Mouse (Mus musculus) left cerebral cortex, adult 11 months (tissue): ENCODE measurements at regions not wholly inside any gene's neighbourhood (a gene's known extent, or its start where the extent isn't known, plus 50 kb on each side); places are given as distances from the start of the nearest gene placed in this dataset.

ENCODE experiments used
- DNase-seq: peaks from one replicate; pipeline ENCODE4 v3.0.0; 2022; ENCODE audit warnings: low spot score

DNA sequence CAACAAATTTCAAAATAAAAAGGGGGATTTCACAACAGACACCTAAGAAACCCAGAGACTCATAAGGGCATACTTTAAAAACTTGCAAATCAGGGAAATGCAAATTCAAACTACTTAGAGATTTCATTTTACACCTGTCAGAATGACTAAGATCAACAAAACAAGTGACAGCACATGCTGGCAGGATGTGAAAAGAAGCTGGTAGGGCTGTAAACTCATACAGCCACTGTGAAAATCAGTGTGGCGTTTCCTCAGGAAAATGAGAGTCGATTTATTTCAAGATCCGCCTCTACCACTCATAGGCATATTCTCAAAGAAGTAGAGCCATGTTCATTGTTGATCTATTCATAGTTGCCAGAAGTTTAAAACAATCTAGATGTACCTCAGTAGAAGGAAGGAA lies 133.6 kb upstream of the Veph1 start:
- DNase-seq = no peak

DNA sequence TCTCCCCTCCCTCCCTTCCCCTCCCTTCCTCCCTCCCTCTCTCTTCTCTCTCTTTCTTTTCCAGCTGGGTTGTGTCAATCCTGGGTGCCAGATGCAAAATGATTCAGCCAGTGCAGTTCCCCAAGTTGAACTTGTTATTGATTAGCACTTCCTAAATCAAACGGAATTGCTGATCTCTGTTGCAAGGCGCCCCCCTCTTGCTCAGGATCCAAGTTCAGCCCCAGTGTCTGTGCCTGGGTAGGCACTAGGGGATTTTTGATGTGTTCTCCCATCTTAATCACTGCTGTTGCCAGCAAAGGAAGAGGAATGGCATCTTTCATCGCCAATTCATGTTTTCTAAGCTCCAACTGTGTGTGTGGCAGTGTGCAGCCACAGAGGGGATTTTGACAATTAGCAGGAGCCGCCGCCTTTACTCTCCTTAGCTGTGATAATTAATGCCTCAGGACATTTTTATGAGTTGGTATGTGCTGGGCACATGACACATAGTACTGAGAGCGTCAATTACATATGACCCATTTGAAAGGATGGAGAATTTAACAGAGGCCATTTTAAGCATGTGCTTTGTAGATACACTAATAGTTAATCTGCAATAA lies 125.9 kb upstream of the Veph1 start:
- DNase-seq = no peak

DNA sequence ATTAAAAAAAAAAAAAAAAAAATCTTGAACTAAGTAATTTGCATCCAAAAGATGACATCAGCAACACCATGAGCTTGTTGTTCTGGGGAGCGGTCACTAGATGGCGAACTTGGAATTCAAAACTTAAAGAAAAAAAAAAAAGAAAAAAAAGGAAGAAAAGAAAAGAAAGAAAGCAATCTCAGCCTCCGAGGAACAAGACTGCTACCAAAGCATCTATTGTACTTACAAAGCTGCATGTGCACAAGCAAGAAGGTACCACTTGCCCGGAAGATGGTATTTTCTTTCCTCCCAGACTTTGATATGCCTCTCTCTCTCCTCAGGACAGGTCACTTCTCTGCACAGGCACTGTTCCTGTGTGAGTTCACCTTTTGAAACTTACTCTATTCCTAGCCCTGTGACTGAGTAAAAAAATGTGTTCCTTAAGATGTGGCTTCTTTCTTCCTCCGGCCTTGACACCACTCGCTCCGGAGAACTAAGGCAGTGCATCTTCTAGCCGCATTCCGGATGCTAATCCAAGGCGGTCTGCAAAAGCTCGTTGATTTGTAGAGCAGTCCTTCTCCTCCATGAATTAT lies 114.2 kb upstream of the Veph1 start:
- DNase-seq = no peak

DNA sequence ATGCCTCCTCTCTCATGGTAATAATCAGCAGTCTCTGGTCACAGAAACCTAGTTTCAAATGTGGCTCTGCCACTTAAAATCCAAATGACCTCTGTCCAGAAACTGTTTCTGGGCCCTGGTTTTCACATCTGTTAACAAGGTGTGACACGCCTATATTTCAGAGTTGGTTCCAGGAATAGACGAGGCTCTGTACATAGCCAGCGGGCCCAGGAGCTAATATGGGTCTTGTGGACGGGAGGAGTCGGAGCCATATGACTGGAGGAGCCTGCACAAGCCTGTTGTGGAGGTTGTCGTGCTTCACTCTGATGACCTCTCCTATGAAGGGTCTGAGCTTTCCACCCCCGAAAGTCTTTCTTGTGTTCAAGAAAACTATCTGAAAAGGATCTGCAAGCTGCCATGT lies 112.2 kb upstream of the Veph1 start:
- DNase-seq = no peak

DNA sequence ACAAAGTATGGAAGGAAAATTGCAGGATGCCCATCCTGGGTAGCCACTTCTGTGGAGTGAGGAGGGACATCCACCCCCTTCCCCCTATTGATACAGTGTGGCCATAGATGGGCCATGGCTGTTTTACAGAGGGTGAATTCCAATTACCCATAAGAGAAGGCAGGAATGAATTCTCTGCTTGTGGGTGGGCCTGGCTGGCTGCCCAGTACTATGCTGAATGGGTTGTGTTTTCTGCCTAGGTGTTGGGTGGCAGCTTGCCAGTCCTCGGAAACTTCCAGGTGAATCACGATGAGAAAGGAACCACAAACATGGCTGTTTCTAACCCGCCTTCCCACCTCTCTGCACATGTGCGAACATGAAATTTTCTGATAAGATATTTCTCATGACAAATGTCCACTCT lies 109.0 kb upstream of the Veph1 start:
- no peak for DNase-seq

DNA sequence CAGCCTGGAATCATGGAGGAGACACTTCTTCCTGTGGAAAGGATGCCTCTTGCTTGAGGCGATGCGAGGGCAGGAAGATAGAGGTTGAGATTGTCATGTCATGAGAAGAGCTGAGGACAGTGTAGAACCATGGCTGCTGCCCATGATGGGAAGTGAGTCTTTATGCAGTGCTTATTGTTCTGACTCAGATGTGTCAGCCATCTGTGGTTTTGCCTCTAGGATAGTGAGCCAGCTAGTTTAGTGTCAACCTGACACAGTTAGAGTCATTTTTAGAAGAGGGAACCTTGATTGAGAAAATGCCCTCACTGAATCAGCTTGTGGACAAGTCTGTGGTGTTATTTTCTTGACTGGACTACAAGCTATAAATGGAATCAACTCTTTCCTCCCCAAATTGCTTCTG lies 107.1 kb upstream of the Veph1 start:
- DNase-seq = no peak

DNA sequence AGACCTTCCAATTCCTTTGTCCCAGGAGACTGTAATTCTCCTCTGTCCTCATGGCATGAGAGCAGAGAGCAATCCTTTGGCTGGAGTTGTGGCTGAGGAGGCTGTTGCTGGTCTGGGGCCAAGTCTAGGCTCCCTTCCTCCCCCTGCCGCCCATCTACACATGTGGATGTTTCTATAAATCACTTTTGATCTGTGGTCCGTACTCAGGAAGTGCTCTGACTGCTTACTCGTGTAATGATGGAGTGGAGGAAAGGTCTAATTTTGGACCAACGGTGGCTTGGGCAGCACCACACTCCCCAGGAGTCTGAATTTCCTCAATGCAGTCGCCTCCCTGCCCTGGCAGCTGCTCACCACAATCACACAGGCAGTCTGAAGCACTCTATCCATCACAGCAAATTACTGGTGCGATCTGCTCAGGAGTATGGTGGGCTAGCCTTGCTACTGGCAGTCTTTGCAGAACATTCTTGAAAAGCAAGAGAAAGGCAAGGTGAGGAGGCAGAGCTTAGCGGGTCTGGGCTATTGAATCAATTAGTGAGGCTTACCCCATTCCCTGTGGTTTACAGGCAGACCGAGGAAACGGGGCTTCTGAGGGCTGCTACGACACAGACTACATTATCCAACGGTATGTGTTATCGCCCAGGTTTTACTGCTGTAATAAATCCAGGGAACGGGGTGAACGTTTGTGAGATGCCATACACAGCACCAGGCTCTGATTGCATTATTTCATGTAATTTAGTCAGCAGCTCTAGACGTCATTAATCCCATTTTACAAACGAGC lies 104.3 kb upstream of the Veph1 start:
- DNase-seq = no peak

DNA sequence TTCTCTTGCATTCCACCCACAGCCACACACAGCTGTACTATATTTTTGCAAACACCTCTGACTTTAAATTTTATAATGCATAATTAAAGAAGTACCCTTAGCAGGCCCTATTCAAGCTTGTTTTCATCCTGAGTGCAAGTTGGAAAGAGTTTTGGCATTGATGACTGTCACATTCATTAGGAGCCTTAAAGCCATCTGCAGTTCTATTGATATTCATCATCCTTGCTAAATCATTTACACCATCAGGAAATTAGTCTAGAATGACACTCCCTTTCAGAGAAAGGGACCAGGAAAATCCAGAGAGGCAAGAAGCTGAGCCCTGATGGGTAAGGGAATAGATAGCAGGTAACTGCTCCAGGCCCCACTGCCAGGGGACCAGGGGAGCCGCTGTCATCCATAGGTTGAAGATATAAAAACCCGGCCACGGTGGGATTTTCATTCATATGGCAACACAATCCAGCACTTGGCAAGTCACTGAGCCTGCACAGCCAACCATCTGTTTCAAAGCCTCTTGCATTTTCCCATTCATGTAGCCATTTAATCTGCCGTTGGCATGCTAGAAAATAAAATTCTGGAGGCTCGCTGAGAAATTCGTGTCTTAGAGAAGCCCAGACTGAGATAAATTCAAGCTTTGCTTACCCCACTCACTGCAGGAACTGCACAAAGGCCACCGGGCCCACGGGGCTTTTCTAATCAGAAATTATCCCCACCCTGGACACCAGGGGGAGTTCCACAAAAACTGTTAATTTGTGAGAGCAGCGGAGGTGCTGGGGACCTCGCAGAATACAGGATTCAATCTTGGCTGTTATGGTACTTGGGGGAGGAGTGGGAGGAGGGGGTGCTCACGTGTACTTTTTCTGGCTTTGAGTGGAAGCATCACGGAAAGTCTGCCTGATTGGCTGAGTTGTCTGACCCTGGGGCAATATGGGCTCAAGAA lies 101.8 kb upstream of the Veph1 start:
- no peak for DNase-seq

DNA sequence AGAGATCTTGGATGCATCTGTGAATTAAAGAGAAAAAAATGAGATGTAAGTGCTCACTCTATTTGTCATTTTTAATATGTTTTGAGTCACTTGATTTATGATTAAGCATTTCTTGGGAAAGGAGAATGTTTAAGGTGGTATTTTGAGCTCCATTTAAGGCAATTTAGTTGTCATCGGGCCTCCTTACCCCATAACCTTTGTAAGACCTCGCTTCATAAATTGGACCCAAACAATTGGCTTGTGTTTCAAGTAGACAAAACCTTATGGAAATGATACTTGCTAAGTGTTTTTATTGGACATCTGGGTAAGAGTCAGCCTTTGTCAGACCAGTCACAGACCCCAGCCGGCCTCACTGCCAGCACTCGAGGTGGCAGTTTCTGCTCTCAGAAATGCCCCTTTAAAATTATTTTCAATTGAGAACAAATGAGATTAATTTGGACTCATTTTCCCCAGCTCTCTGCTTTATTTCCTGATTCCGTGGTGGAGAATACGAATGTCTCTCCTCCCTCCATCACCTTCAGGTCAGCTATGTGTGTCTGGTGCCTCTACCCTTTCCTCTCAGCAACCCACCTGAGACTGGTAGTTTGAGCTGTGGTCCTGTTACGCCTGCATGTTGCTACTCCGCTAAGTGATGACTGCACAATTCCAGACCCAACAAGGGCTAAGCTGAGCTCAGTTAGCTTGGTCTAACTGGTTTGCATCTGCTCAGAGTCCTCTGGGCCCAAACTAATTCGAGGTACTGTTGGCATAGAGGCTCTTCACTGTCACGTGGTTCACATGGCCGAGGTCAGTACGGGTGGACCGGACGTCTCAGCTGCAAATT lies 78.7 kb upstream of the Veph1 start:
- DNase-seq = no peak

DNA sequence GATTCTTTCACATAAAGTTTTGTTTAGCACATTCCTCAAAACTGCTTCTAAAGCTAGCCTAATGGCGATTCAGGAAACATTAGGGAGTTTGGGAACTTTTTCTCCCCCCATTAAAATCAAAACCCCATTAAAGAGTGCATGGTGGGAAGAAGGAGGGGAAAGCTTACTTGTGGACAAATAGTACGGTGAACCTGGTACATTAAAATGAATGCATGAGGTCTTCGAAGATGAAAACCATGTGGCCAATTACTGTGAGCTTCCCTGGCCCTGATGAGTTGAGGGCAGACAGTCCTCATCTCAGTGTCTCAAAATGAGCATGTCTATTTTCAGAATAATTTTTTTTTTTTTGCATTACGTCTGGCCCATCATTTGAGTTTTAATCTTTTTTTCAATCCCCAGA lies 78.0 kb upstream of the Veph1 start:
- DNase-seq = no peak

DNA sequence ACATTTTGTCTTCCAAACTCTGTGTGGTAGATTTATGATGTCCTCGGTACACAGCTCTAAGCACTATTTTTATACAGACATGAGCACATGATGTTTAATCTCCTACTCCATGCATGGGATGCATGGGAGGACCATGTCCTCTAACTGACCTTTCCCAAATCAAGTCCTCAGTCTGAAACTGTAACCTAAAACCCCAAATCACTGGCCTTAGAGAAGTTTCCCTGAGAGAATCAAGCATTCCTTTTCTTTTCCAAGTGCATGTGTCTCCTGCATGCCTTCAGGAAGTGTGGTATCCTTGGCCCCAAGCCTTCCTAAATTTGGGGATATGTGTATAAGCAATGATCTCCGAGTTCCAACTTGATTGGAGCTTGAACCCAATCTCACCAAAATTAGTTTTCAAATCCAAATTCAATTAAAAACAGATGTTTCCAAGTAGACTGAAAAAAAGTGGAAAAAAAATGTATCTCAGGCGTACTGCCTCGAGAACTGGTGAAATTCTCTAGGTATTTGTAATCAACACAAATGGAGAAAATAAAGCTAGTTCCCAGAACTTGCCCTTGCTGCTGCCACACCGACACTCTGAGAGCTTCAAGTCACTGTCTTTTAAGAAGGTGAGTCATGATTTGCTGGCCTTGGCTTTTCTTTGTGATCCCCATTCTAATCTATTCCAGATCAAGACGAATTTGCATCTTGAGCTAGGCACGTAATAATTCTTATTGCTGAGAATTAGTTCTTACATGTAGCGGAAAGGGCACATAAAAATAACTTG lies 77.4 kb upstream of the Veph1 start:
- no peak for DNase-seq
